Mouse (Mus musculus) neural tube, embryonic 15.5 days (tissue): ENCODE results near the gene Cst7. TPM values are rescaled to one million over a fixed set of nuclear protein-coding genes. Genes with fewer than 3 reads are reported as not detected.

ENCODE experiments used
- polyA plus RNA-seq: library from polyadenylated mRNA; unstranded; fragments of >200 nt; fragmentation: Nextera tagmentation; extraction: Ambion mirVana; gene quantifications from 2 replicates; pipeline ENCODE4 v1.2.1, GENCODE M21; 2015

Cst7 gene
- polyA plus RNA-seq, 1 experiment from 2014 or later, result 0.15 TPM

Other genes starting within 250 kb of the Cst7 start
- 2.3 and 2.4 TPM in 2 replicates for gene Gm10130, start 246.7 kb upstream of the Cst7 start, polyA plus RNA-seq
- gene 3300002I08Rik, start 207.7 kb upstream of the Cst7 start, polyA plus RNA-seq, result 15.3 and 17.9 TPM in 2 replicates
- gene Zfp442, start 118.9 kb upstream of the Cst7 start, polyA plus RNA-seq, result 8.0 and 9.1 TPM in 2 replicates
- 0.15 TPM in 1 of 2 replicates, not detected in the other for gene Zfp345, start 85.3 kb upstream of the Cst7 start, polyA plus RNA-seq
- 45.4 and 46.1 TPM in 2 replicates for gene Apmap, start 38.2 kb downstream of the Cst7 start, polyA plus RNA-seq
- 12.3 and 13.7 TPM in 2 replicates for gene Acss1, start 98.1 kb downstream of the Cst7 start, polyA plus RNA-seq
- 0.04 and 0.05 TPM in 2 replicates for gene Vsx1, start 118.9 kb downstream of the Cst7 start, polyA plus RNA-seq
- 72.6 and 78.2 TPM in 2 replicates for gene Entpd6, start 178.6 kb downstream of the Cst7 start, polyA plus RNA-seq
- gene Pygb, start 216.3 kb downstream of the Cst7 start, polyA plus RNA-seq, result 153 and 158 TPM in 2 replicates